Comparison of ENCODE assay signal across 21 mouse cellular contexts in the genomic region with DNA sequence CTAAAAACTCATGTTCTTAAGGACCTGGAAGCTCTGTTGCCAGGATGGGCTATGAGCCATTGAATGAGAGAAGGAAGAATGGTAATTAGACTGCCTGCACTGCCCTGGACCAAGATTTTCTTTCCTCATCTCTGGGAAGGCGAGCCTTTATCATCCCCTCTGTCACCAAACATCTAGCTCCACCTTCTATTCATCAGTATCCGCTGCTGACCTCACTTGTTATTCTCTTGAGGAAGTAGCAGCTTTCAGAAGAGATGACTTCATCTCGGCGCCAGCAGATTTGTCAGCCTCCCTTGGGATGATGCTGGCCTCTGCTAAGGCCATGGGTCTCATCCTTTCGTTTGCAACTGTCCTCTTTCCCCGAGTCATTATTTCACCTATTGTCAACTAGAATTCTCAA.
DNase-seq lines count a peak whose midpoint lies in the region; ATAC-seq and TF ChIP-seq lines count a peak whose summit lies in the region.
"Had no signal": no experiment of that assay in that cellular context is flagged by ENCODE, and none has a peak within 500 bp of the region (broad histone marks: within the 10 kb centered on the region; RNA-seq: fewer than 3 reads in every experiment).

No protein-coding gene starts in this region.

- no peaks in the 10 kb centered on the region for H3K79me2 ChIP-seq in heart, adult 2 months (replicated peaks; ENCODE audit: control insufficient read depth, insufficient read depth, low read length)

- no peak for TF ChIP-seq CTCF in heart, adult 2 months (IDR thresholded peaks at IDR 0.05)
- TF ChIP-seq CTCF in heart, postnatal 0 days (IDR thresholded peaks at IDR 0.05; ENCODE audit: low read depth): no peak

- H3K27ac ChIP-seq in heart, embryonic 11.5 days (ENCODE audit: low read depth, low read length): no peak overlapping the region
- no peak overlapping the region; the same call in 1 of the 2 replicates for H3K27ac ChIP-seq in heart, adult 2 months
- no peak overlapping the region for H3K27ac ChIP-seq in heart, postnatal 0 days (ENCODE audit: low read depth)
- H3K27ac ChIP-seq: hindbrain, embryonic 12.5 days; left cerebral cortex, adult 2 months; liver, embryonic 12.5 days; macrophage; neural tube, embryonic 12.5 days had no signal

- ATAC-seq in heart, embryonic 11.5 days (replicated peaks; ENCODE audit: insufficient number of reproducible peaks, low FRiP score, low TSS enrichment): no peak
- peak; percentile 75 for ATAC-seq in heart, postnatal 0 days (ENCODE audit: insufficient read depth, low read depth)
- ATAC-seq: forebrain, embryonic 14.5 days; intestine, postnatal 0 days; liver, embryonic 12.5 days had no signal

- 0 out of 2 replicates have a peak, but pooled peaks have one; percentile 21 for TF ChIP-seq POLR2A in heart, adult 2 months (IDR thresholded peaks at IDR 0.05; ENCODE audit: insufficient read depth, low read depth, low read length)

- H3K9ac ChIP-seq in heart, embryonic 11.5 days (ENCODE audit: low read depth, low read length): no peak overlapping the region
- no peak overlapping the region for H3K9ac ChIP-seq in heart, adult 2 months (ENCODE audit: low read depth, low read length)
- no peak overlapping the region for H3K9ac ChIP-seq in heart, postnatal 0 days (replicated peaks; ENCODE audit: low read depth, low read length)
- H3K9ac ChIP-seq: hindbrain, embryonic 12.5 days; liver, embryonic 12.5 days; neural tube, embryonic 12.5 days had no signal

- H3K4me3 ChIP-seq in heart, embryonic 11.5 days (ENCODE audit: low read depth, low read length): no peak overlapping the region
- H3K4me3 ChIP-seq in heart, adult 2 months: no peak overlapping the region
- no peak overlapping the region for H3K4me3 ChIP-seq in heart, postnatal 0 days (ENCODE audit: low read depth, low read length)
- H3K4me3 ChIP-seq: erythroblast, embryonic 14.5 days; hindbrain, embryonic 12.5 days; left cerebral cortex, adult 2 months; liver, embryonic 12.5 days; neural tube, embryonic 12.5 days had no signal

- 42% methylated on average over 6 of the region's 6 CpGs for whole genome bisulfite sequencing in heart, embryonic 11.5 days (ENCODE audit: insufficient replicate concordance)
- 25% methylated on average over 6 of the region's 6 CpGs for WGBS in heart, adult 2 months
- 35% methylated on average over 6 of the region's 6 CpGs for WGBS in heart, postnatal 0 days

- no peaks in the 10 kb centered on the region for H3K36me3 ChIP-seq in heart, embryonic 11.5 days (ENCODE audit: control insufficient read depth, insufficient read depth, low read length)
- no peaks in the 10 kb centered on the region for H3K36me3 ChIP-seq in heart, adult 2 months (ENCODE audit: control insufficient read depth, insufficient read depth, low read length)
- H3K36me3 ChIP-seq in heart, postnatal 0 days (replicated peaks; ENCODE audit: control insufficient read depth, insufficient read depth, low read length): no peaks in the 10 kb centered on the region
- H3K36me3 ChIP-seq: hindbrain, embryonic 12.5 days; liver, embryonic 12.5 days; neural tube, embryonic 12.5 days had no signal

- intact Hi-C loops in heart, adult 2 months (cut with DNase I): no loop called here

- no peaks in the 10 kb centered on the region for H3K27me3 ChIP-seq in heart, embryonic 11.5 days (ENCODE audit: control insufficient read depth, insufficient read depth, low read length)
- no peaks in the 10 kb centered on the region for H3K27me3 ChIP-seq in heart, adult 2 months (ENCODE audit: control insufficient read depth, insufficient read depth, low read length)
- no peaks in the 10 kb centered on the region for H3K27me3 ChIP-seq in heart, postnatal 0 days (ENCODE audit: control insufficient read depth, insufficient read depth, low read length)
- H3K27me3 ChIP-seq: hindbrain, embryonic 12.5 days; liver, embryonic 12.5 days; neural tube, embryonic 12.5 days had no signal

- no peaks in the 10 kb centered on the region for H3K4me1 ChIP-seq in heart, embryonic 11.5 days (ENCODE audit: control insufficient read depth, insufficient read depth, low read length)
- no peaks in the 10 kb centered on the region for H3K4me1 ChIP-seq in heart, adult 2 months (ENCODE audit: control insufficient read depth, insufficient read depth, low read length)
- no peaks in the 10 kb centered on the region for H3K4me1 ChIP-seq in heart, postnatal 0 days (ENCODE audit: control insufficient read depth, insufficient read depth)
- H3K4me1 ChIP-seq: hindbrain, embryonic 12.5 days; liver, embryonic 12.5 days; neural tube, embryonic 12.5 days had no signal

- no peaks in the 10 kb centered on the region for H3K9me3 ChIP-seq in heart, embryonic 11.5 days (replicated peaks; ENCODE audit: control insufficient read depth, low read length)
- no peaks in the 10 kb centered on the region for H3K9me3 ChIP-seq in heart, postnatal 0 days (replicated peaks; ENCODE audit: control insufficient read depth, low read length)
- H3K9me3 ChIP-seq: hindbrain, embryonic 12.5 days; liver, embryonic 12.5 days; neural tube, embryonic 12.5 days had no signal

- no peak for TF ChIP-seq EP300 in heart, adult 2 months (IDR thresholded peaks at IDR 0.05; ENCODE audit: insufficient read depth, low read depth, low read length)
- TF ChIP-seq EP300 in heart, postnatal 0 days (IDR thresholded peaks at IDR 0.05; ENCODE audit: low read depth): no peak

- H3K4me2 ChIP-seq in heart, embryonic 11.5 days: no peak overlapping the region
- H3K4me2 ChIP-seq in heart, postnatal 0 days (ENCODE audit: low read depth, low read length): no peak overlapping the region
- H3K4me2 ChIP-seq: hindbrain, embryonic 12.5 days; liver, embryonic 12.5 days; midbrain, embryonic 11.5 days; neural tube, embryonic 12.5 days had no signal

- DNase-seq in heart, adult 11 months: peak; percentile 98
- DNase-seq in heart, adult 2 months: peak; percentile 40 to 60
- peak; percentile 59 for DNase-seq in heart, postnatal 0 days (ENCODE audit: low spot score)
- DNase-seq in lung, postnatal 25 days (ENCODE audit: low spot score): peak; percentile 23
- DNase-seq in right cerebral cortex, adult 2 months (ENCODE audit: low spot score in 2 of 2): no peak
- no peak for DNase-seq in urinary bladder, postnatal 14 days (ENCODE audit: low spot score)
- DNase-seq: adrenal gland, postnatal 14 days; cerebellum, adult 18-20 months; kidney, postnatal 10 days; right cerebral cortex, postnatal 14 days; thymus, postnatal 25 days had no signal

Comparison
In these comparisons a context has a peak if more than half of its experiments do, and no peak if none do; other contexts are left out.
1. DNase-seq: peak in heart, adult 11 months (single experiment), heart, adult 2 months (2 of 2), heart, postnatal 0 days (single experiment) and lung, postnatal 25 days (single experiment); none in right cerebral cortex, adult 2 months (0 of 2) and urinary bladder, postnatal 14 days (single experiment).